Mouse (Mus musculus) CD8-positive naive resting alpha-beta T cell, adult 2 months (primary cell): ENCODE data around the gene Tcf7l2.

Experiments used
- DNase-seq, 2 experiments: peaks; one replicate each; pipeline ENCODE4 v3.0.0; 2022; ENCODE audit warnings: low read depth in 2 of 2, low spot score in 2 of 2

Gene Tcf7l2

GRCm38 (mm10) chr19:55756707-55757106, 15.1 kb downstream of the Tcf7l2 start:
- no peak for DNase-seq

GRCm38 (mm10) chr19:55757403-55757802, 15.8 kb downstream of the Tcf7l2 start:
- no peak for DNase-seq

- DNase-seq, result no peak
Measured at GRCm38 (mm10) chr19:55758158-55758557, 16.5 kb downstream of the Tcf7l2 start.

- DNase-seq, result no peak
Measured at GRCm38 (mm10) chr19:55759006-55759405, 17.4 kb downstream of the Tcf7l2 start.

GRCm38 (mm10) chr19:55761086-55761485, 19.5 kb downstream of the Tcf7l2 start:
- no peak for DNase-seq

GRCm38 (mm10) chr19:55762187-55762586, 20.6 kb downstream of the Tcf7l2 start:
- no peak for DNase-seq

- DNase-seq, result no peak
Measured at GRCm38 (mm10) chr19:55765814-55766213, 24.2 kb downstream of the Tcf7l2 start.

- DNase-seq, result no peak
Measured at GRCm38 (mm10) chr19:55767104-55767503, 25.5 kb downstream of the Tcf7l2 start.

GRCm38 (mm10) chr19:55767579-55767978, 26.0 kb downstream of the Tcf7l2 start:
- DNase-seq, result no peak

- DNase-seq, result no peak
Measured at GRCm38 (mm10) chr19:55768246-55768645, 26.6 kb downstream of the Tcf7l2 start.

GRCm38 (mm10) chr19:55768889-55769288, 27.3 kb downstream of the Tcf7l2 start:
- DNase-seq, result peak; percentile 1 to 17

- no peak for DNase-seq
Measured at GRCm38 (mm10) chr19:55774334-55774733, 32.7 kb downstream of the Tcf7l2 start.

GRCm38 (mm10) chr19:55774824-55775223, 33.2 kb downstream of the Tcf7l2 start:
- DNase-seq, result no peak

- DNase-seq, result no peak
Measured at GRCm38 (mm10) chr19:55779871-55780270, 38.3 kb downstream of the Tcf7l2 start.

GRCm38 (mm10) chr19:55781087-55781486, 39.5 kb downstream of the Tcf7l2 start:
- no peak for DNase-seq

- no peak for DNase-seq
Measured at GRCm38 (mm10) chr19:55781681-55782080, 40.1 kb downstream of the Tcf7l2 start.

GRCm38 (mm10) chr19:55784796-55785418, 43.3 kb downstream of the Tcf7l2 start:
- DNase-seq, result no peak

GRCm38 (mm10) chr19:55787420-55787819, 45.8 kb downstream of the Tcf7l2 start:
- no peak for DNase-seq

GRCm38 (mm10) chr19:55788285-55788904, 46.8 kb downstream of the Tcf7l2 start:
- DNase-seq, result no peak

GRCm38 (mm10) chr19:55788905-55789295, 47.3 kb downstream of the Tcf7l2 start:
- DNase-seq, result no peak

- no peak for DNase-seq
Measured at GRCm38 (mm10) chr19:55789838-55790237, 48.2 kb downstream of the Tcf7l2 start.

GRCm38 (mm10) chr19:55791293-55791692, 49.7 kb downstream of the Tcf7l2 start:
- no peak for DNase-seq

- DNase-seq, result no peak
Measured at GRCm38 (mm10) chr19:55791886-55792285, 50.3 kb downstream of the Tcf7l2 start.
